Mouse (Mus musculus): ENCODE measurements around the gene Erp29. TPM values are rescaled to one million over a fixed set of nuclear protein-coding genes. Genes with fewer than 3 reads are reported as not detected.
A peak's percentile ranks its signal among the peaks of the same experiment; 100 is the strongest.

The Erp29 gene
- polyA plus RNA-seq, 2 experiments, result 161 to 162 TPM

DNA sequence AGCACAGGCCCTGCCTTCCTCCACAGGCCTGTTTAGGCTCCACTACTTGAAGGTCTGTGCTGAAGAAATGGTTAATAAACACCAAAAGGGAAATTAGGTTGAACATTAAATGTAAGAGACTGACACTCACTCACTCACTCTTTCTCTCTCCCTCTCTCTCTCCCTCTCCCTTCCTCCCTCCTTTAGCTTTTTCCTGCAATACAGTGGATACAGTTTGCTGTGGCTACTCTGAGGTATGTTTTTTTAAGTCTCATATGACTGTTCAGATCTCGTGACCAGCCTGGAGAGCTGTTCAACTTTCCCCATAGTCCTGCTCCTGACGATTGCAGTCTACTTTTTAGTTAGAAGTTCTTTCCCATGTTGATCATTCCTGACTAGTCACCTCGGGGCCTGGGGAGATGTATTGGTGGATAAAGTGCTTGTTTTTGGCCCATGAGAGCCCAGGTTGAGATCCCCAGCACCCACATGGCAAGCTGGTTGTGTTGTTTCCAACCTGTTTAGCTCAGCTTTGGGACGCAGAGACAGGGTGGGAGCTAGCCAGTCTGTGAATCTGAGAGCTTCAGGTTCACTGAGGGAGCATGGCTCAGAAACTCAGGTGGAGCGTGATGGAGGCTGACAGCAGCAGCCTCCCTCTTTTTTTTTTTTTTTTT lies 11.4 kb upstream of the Erp29 start:
- Histone ChIP-seq H3K36me3 (ENCODE audit: control insufficient read depth, insufficient read depth, low read length) (no peaks in the 10 kb centered on the region), H3K4me3 (replicated peaks; ENCODE audit: low read length) (no peak overlapping the region), H3K4me1 (ENCODE audit: control insufficient read depth, insufficient read depth, low read length) (no peaks in the 10 kb centered on the region), H3K9ac (ENCODE audit: low read depth, low read length, severe bottlenecking) (peak overlapping the region; percentile 12; the same call in 1 of the 2 replicates), H3K4me2 (replicated peaks; ENCODE audit: low read depth, low read length, severe bottlenecking) (no peak overlapping the region), H3K27ac (replicated peaks; ENCODE audit: low read depth, low read length) (no peak overlapping the region), H3K9me3 (ENCODE audit: control insufficient read depth, low read length) (no peaks in the 10 kb centered on the region), H3K27me3 (ENCODE audit: control insufficient read depth, insufficient read depth, low read length) (no peaks in the 10 kb centered on the region)
- no peak for TF ChIP-seq POLR2A (IDR thresholded peaks at IDR 0.05; ENCODE audit: borderline replicate concordance, extremely low read depth, insufficient read depth, insufficient read length)
- ATAC-seq (ENCODE audit: low FRiP score, low read depth) (no peak), DNase-seq (ENCODE audit: low spot score) (no peak)
- WGBS, result 59% methylated on average over 5 of the region's 5 CpGs

DNA sequence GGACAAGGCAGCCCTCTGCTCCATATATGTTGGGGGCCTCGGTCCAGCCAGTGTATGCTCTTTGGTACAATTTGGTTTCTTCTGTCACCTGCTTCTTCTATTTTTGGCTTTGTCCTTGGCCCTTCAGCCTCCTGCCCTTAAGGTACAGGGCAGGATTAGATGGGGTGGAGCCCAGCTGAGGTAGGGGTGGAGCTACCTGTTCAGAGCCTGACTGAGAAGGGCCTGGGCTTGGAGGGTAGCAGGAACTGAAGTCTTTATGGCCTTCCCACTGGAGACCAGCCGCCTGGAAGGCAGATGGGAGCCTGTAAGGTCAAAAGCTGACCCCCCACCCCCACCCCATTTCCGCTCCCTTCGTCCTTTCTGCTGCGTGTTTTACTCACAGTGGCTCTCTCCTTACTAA lies 10.7 kb upstream of the Erp29 start:
- no peak overlapping the region for H3K4me3 ChIP-seq (replicated peaks; ENCODE audit: low read length)
- no peak for TF ChIP-seq POLR2A (IDR thresholded peaks at IDR 0.05; ENCODE audit: borderline replicate concordance, extremely low read depth, insufficient read depth, insufficient read length)
- no peaks in the 10 kb centered on the region for H3K36me3 ChIP-seq (ENCODE audit: control insufficient read depth, insufficient read depth, low read length)
- WGBS, result 46% methylated on average over 5 of the region's 5 CpGs
- peak overlapping the region; percentile 12; the same call in 1 of the 2 replicates for H3K9ac ChIP-seq (ENCODE audit: low read depth, low read length, severe bottlenecking)
- no peak overlapping the region for H3K4me2 ChIP-seq (replicated peaks; ENCODE audit: low read depth, low read length, severe bottlenecking)
- no peaks in the 10 kb centered on the region for H3K4me1 ChIP-seq (ENCODE audit: control insufficient read depth, insufficient read depth, low read length)
- H3K9me3 ChIP-seq (ENCODE audit: control insufficient read depth, low read length), result no peaks in the 10 kb centered on the region
- no peak overlapping the region for H3K27ac ChIP-seq (replicated peaks; ENCODE audit: low read depth, low read length)
- DNase-seq (ENCODE audit: low spot score), result no peak
- no peak for ATAC-seq (ENCODE audit: low FRiP score, low read depth)
- no peaks in the 10 kb centered on the region for H3K27me3 ChIP-seq (ENCODE audit: control insufficient read depth, insufficient read depth, low read length)

DNA sequence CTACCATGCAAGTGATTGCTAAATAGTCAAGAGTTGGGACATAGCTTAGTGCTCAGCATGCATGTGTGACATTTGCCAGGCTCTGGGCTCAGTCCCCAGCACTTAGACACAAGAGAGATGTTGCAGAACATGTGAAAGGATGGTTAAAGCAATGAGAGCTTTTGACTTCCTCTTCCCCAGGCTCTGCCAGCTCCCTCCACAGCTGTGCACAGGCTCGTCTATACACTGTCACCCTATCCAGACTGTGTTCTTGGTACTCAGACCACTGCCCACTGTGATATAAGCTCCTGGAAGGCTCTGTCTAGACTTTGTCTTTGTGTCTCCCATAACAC lies 9.8 kb upstream of the Erp29 start:
- no peaks in the 10 kb centered on the region for H3K9me3 ChIP-seq (ENCODE audit: control insufficient read depth, low read length)
- H3K36me3 ChIP-seq (ENCODE audit: control insufficient read depth, insufficient read depth, low read length), result no peaks in the 10 kb centered on the region
- H3K27ac ChIP-seq (replicated peaks; ENCODE audit: low read depth, low read length), result no peak overlapping the region
- H3K4me1 ChIP-seq (ENCODE audit: control insufficient read depth, insufficient read depth, low read length), result no peaks in the 10 kb centered on the region
- H3K27me3 ChIP-seq (ENCODE audit: control insufficient read depth, insufficient read depth, low read length), result no peaks in the 10 kb centered on the region
- 43% methylated on average over 1 of the region's 1 CpGs for WGBS
- ATAC-seq (ENCODE audit: low FRiP score, low read depth), result no peak
- H3K9ac ChIP-seq (ENCODE audit: low read depth, low read length, severe bottlenecking), result no peak overlapping the region
- H3K4me3 ChIP-seq (replicated peaks; ENCODE audit: low read length), result no peak overlapping the region
- no peak overlapping the region for H3K4me2 ChIP-seq (replicated peaks; ENCODE audit: low read depth, low read length, severe bottlenecking)
- no peak for DNase-seq (ENCODE audit: low spot score)
- TF ChIP-seq POLR2A (IDR thresholded peaks at IDR 0.05; ENCODE audit: borderline replicate concordance, extremely low read depth, insufficient read depth, insufficient read length), result no peak

DNA sequence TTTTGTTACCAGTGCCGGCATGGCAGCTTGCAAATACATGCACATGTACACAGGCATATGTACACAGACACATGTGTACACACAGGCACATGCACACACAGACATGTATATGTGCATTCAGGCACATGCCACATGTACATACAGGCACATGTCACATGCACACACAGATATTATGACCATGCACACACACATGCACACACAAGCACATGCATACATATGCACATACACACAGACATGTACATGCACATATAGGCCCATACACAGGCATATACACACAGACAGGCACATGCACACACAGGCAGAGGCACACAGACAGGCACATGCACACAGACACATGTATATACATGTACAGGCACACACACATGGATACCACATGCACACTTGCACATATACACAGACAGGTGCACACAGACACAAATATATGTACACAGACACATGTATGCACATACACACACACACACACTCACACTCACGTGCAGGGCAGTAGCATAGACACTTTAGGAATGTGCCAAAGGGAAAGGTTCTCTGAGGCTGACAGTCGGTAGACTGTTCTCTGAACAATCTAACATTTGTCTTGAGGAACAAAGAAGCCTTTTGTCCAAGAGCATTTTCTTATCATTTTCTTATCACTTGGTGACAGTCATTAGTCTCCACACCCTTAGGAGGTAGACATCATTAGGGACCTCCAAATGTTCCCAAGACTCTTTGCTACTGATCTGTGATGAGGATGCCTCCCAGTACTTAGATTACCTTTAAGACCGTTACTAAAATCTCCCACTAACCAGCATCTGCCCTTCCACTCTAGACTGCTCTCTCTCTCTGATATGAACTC lies 9.2 kb upstream of the Erp29 start:
- Histone ChIP-seq H3K36me3 (ENCODE audit: control insufficient read depth, insufficient read depth, low read length) (no peaks in the 10 kb centered on the region), H3K4me2 (replicated peaks; ENCODE audit: low read depth, low read length, severe bottlenecking) (no peak overlapping the region), H3K9ac (ENCODE audit: low read depth, low read length, severe bottlenecking) (no peak overlapping the region), H3K27me3 (ENCODE audit: control insufficient read depth, insufficient read depth, low read length) (no peaks in the 10 kb centered on the region), H3K4me3 (replicated peaks; ENCODE audit: low read length) (no peak overlapping the region), H3K4me1 (ENCODE audit: control insufficient read depth, insufficient read depth, low read length) (no peaks in the 10 kb centered on the region), H3K27ac (replicated peaks; ENCODE audit: low read depth, low read length) (no peak overlapping the region), H3K9me3 (ENCODE audit: control insufficient read depth, low read length) (no peaks in the 10 kb centered on the region)
- TF ChIP-seq POLR2A (IDR thresholded peaks at IDR 0.05; ENCODE audit: borderline replicate concordance, extremely low read depth, insufficient read depth, insufficient read length), result no peak
- DNase-seq (ENCODE audit: low spot score) (no peak), ATAC-seq (ENCODE audit: low FRiP score, low read depth) (no peak)
- 68% methylated on average over 4 of the region's 4 CpGs for whole genome bisulfite sequencing

DNA sequence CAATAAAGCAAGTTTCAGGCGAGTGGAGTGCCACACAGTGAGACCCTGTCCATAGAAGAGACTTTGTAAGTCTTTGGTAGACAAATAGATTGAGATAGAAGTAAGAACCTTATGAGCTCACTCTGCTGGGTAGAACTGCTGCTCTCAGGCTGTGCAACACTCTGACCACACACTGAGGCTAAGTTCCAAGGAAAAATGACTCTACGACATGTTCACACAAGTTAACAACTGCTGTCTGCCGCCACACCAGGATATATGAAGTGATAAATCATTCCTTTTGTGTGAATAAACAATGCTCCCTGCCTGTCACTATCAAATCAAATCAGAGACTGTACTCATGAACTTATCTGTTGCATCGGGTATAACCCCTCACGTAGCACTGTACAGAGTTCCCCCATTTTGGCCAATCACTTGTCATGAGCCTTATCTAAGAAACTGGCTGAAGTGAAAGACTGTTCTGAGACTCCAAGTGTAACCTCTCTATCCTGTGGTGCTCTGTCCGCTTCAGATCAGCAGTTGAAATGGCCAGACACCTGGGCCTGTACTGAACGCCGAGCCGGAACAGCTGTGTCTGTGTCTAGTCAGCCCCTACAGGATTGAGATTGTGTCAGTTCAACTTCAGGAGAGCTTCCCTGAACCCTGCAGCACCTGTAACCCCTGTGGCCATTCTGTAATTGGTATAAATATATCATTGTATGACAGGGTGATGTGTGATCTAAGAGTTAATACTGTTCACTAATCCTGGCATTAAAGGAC lies 3.4 kb upstream of the Erp29 start:
- DNase-seq (ENCODE audit: low spot score) (no peak), ATAC-seq (ENCODE audit: low FRiP score, low read depth) (no peak)
- no peaks in the 10 kb centered on the region for H3K27me3 ChIP-seq (ENCODE audit: control insufficient read depth, insufficient read depth, low read length)
- H3K9ac ChIP-seq (ENCODE audit: low read depth, low read length, severe bottlenecking), result no peak overlapping the region
- H3K4me3 ChIP-seq (replicated peaks; ENCODE audit: low read length), result no peak overlapping the region
- no peak overlapping the region for H3K4me2 ChIP-seq (replicated peaks; ENCODE audit: low read depth, low read length, severe bottlenecking)
- peaks cover 17% of the 10 kb centered on the region for H3K4me1 ChIP-seq (ENCODE audit: control insufficient read depth, insufficient read depth, low read length)
- no peak overlapping the region for H3K27ac ChIP-seq (replicated peaks; ENCODE audit: low read depth, low read length)
- H3K9me3 ChIP-seq (ENCODE audit: control insufficient read depth, low read length), result no peaks in the 10 kb centered on the region
- no peak for TF ChIP-seq POLR2A (IDR thresholded peaks at IDR 0.05; ENCODE audit: borderline replicate concordance, extremely low read depth, insufficient read depth, insufficient read length)
- H3K36me3 ChIP-seq (ENCODE audit: control insufficient read depth, insufficient read depth, low read length), result no peaks in the 10 kb centered on the region
- WGBS, result 69% methylated on average over 9 of the region's 9 CpGs

All from limb, embryonic 14.5 days (tissue).